Mouse (Mus musculus): ENCODE data around the gene Ldhal6b. TPM values are rescaled to one million over a fixed set of nuclear protein-coding genes. Genes with fewer than 3 reads are reported as not detected.
"Not testable (repeated sequence)": the region's sequence is repeated elsewhere in the genome, so short reads cannot be mapped to it uniquely, and the experiment has no call there.

Ldhal6b gene
- polyA plus RNA-seq (2014; fragmentation: Nextera tagmentation; extraction: Ambion mirVana) = not detected in 2 replicates

DNA sequence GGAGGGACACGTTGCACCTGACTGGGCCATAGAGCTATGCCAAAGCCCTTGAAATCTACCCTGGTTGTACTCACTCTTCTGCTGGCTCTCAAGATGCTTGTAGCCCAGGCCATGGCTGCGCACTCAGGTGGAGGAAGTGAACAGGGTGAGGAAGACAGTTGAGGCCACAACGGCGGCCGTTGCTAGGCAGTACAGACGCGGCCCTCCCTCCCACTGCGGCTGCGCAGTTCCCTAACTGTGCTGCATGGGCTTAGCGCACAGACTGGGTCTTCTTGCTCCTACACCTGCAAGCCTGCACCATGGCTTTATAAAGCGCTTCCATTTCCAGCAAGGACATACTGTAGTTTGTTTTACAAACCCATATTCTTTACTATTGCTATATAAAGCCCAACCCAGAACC is at the start of gene Ldhal6b:
Gene Ldhal6b, minus strand, starts transcription at position 223 of the 400 bp plus-strand sequence.
- no peak within 1 kb of the TSS for H3K9ac ChIP-seq (ENCODE audit: low read depth, low read length)
- H3K4me1 ChIP-seq (replicated peaks; ENCODE audit: control insufficient read depth, insufficient read depth, low read length) = no peaks in the 10 kb centered on the region
- ATAC-seq (ENCODE audit: low FRiP score) (no peak), DNase-seq (ENCODE audit: low spot score) (no peak)
- H3K27me3 ChIP-seq (ENCODE audit: control insufficient read depth, insufficient read depth, low read length) = no peaks in the 10 kb centered on the region
- WGBS = 95% methylated on average over 11 of the region's 11 CpGs
- H3K4me2 ChIP-seq (replicated peaks; ENCODE audit: low read depth, low read length) = no peak within 1 kb of the TSS
- no peaks in the 10 kb centered on the region for H3K36me3 ChIP-seq (ENCODE audit: control insufficient read depth, insufficient read depth, low read length)
- no peak within 1 kb of the TSS for H3K27ac ChIP-seq (ENCODE audit: low read depth, low read length)
- no peak within 1 kb of the TSS for H3K4me3 ChIP-seq (ENCODE audit: low read depth, low read length)
- H3K9me3 ChIP-seq (ENCODE audit: control insufficient read depth, low read length) = no peaks in the 10 kb centered on the region

DNA sequence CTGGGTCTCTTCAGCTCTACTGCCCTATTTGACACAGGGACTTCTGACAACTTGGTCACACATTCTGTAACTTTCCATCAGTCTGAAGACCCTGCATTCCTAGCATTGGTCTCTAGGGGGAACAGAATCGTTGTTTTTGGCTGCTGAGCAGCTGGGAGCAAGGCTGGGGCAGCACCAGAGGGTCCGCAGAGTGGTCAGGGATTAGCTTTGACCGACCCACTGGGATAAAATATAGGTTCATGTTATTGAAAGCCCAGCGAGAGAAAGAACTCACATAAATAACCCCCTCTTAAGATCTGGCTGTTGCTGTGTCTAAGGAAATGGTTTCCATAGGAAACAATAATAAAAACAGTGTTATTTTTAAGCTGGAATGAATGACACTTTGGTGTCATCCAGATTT is 48.6 kb upstream of the Ldhal6b start:
- Histone ChIP-seq H3K27ac (ENCODE audit: low read depth, low read length) (no peak overlapping the region), H3K36me3 (ENCODE audit: control insufficient read depth, insufficient read depth, low read length) (no peaks in the 10 kb centered on the region), H3K4me2 (replicated peaks; ENCODE audit: low read depth, low read length) (no peak overlapping the region), H3K4me1 (replicated peaks; ENCODE audit: control insufficient read depth, insufficient read depth, low read length) (no peaks in the 10 kb centered on the region), H3K27me3 (ENCODE audit: control insufficient read depth, insufficient read depth, low read length) (no peaks in the 10 kb centered on the region), H3K4me3 (ENCODE audit: low read depth, low read length) (no peak overlapping the region), H3K9ac (ENCODE audit: low read depth, low read length) (no peak overlapping the region), H3K9me3 (ENCODE audit: control insufficient read depth, low read length) (no peaks in the 10 kb centered on the region)
- no peak for DNase-seq (ENCODE audit: low spot score)
- no peak for ATAC-seq (ENCODE audit: low FRiP score)
- WGBS = 57% methylated on average over 4 of the region's 4 CpGs

DNA sequence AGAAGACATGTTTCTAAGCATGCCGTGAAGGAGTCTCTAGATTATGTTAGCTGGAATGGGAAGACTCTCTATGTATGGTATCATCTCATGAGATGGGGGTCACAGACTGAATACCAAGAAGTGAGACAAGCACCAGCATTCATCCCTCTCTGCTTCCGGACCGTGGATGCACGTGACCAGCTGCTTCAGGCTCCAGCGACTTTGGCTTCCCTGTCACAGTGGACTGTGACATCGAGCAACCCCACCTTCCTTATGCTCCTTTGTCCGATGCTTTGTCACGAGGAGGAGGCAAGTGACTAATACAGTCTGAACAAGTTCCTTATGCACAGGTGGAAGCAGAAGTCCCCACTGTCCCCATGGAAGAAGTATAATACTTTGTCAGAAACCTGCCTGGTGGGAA is 48.2 kb upstream of the Ldhal6b start:
- no peak for ATAC-seq (ENCODE audit: low FRiP score)
- no peaks in the 10 kb centered on the region for H3K9me3 ChIP-seq (ENCODE audit: control insufficient read depth, low read length)
- no peak for DNase-seq (ENCODE audit: low spot score)
- no peak overlapping the region for H3K9ac ChIP-seq (ENCODE audit: low read depth, low read length)
- no peaks in the 10 kb centered on the region for H3K27me3 ChIP-seq (ENCODE audit: control insufficient read depth, insufficient read depth, low read length)
- no peaks in the 10 kb centered on the region for H3K4me1 ChIP-seq (replicated peaks; ENCODE audit: control insufficient read depth, insufficient read depth, low read length)
- H3K4me2 ChIP-seq (replicated peaks; ENCODE audit: low read depth, low read length) = no peak overlapping the region
- WGBS = 84% methylated on average over 8 of the region's 8 CpGs
- no peak overlapping the region for H3K4me3 ChIP-seq (ENCODE audit: low read depth, low read length)
- H3K36me3 ChIP-seq (ENCODE audit: control insufficient read depth, insufficient read depth, low read length) = no peaks in the 10 kb centered on the region
- no peak overlapping the region for H3K27ac ChIP-seq (ENCODE audit: low read depth, low read length)

DNA sequence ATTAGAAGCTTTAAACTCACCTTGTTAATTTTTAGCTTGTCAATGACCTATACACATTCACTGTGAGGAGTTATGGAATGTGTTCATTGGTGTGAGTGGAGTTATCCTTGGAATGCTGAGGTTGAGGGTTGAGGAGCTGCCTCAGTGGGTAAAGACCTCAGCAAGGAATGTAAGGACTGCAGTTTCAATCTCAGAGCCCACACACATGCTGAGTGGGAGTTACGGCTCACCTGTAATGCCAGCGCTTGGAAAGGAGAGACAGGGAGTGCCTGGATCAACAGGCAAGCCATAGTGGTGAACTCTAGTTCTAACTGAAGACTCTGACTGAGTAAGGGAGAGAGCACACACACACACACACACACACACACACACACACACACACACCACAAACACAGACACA is 45.3 kb upstream of the Ldhal6b start:
- 93% methylated on average over 2 of the region's 2 CpGs for WGBS
- H3K4me2 ChIP-seq (replicated peaks; ENCODE audit: low read depth, low read length) = no peak overlapping the region
- H3K36me3 ChIP-seq (ENCODE audit: control insufficient read depth, insufficient read depth, low read length) = no peaks in the 10 kb centered on the region
- ATAC-seq (ENCODE audit: low FRiP score) (no peak), DNase-seq (ENCODE audit: low spot score) (no peak)
- no peak overlapping the region for H3K4me3 ChIP-seq (ENCODE audit: low read depth, low read length)
- H3K27me3 ChIP-seq (ENCODE audit: control insufficient read depth, insufficient read depth, low read length) = no peaks in the 10 kb centered on the region
- no peak overlapping the region for H3K9ac ChIP-seq (ENCODE audit: low read depth, low read length)
- H3K9me3 ChIP-seq (ENCODE audit: control insufficient read depth, low read length) = no peaks in the 10 kb centered on the region
- no peak overlapping the region for H3K27ac ChIP-seq (ENCODE audit: low read depth, low read length)
- H3K4me1 ChIP-seq (replicated peaks; ENCODE audit: control insufficient read depth, insufficient read depth, low read length) = no peaks in the 10 kb centered on the region

DNA sequence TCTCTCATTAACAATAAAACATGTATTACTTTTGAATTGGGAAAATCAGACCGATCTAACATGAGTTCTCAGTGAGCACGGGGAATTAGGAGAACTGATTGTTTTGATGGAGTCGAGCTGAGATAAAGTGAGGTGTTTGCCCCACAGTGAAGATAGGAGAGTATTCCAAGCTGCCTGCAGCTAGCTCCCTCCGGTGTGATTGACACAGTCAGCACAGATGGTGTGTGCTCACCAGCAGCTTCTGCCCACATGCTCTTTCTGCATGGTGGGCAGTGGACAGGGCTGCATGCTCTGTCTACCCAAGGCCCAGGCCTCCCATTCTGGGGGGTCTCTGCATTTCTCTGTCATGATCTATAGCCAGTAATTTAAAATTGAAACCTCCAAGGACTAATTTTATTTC is 35.1 kb upstream of the Ldhal6b start:
- no peak overlapping the region for H3K9ac ChIP-seq (ENCODE audit: low read depth, low read length)
- H3K27ac ChIP-seq (ENCODE audit: low read depth, low read length) = no peak overlapping the region
- H3K4me2 ChIP-seq (replicated peaks; ENCODE audit: low read depth, low read length) = no peak overlapping the region
- H3K36me3 ChIP-seq (ENCODE audit: control insufficient read depth, insufficient read depth, low read length) = no peaks in the 10 kb centered on the region
- DNase-seq (ENCODE audit: low spot score) (no peak), ATAC-seq (ENCODE audit: low FRiP score) (no peak)
- H3K4me1 ChIP-seq (replicated peaks; ENCODE audit: control insufficient read depth, insufficient read depth, low read length) = no peaks in the 10 kb centered on the region
- H3K4me3 ChIP-seq (ENCODE audit: low read depth, low read length) = no peak overlapping the region
- H3K27me3 ChIP-seq (ENCODE audit: control insufficient read depth, insufficient read depth, low read length) = no peaks in the 10 kb centered on the region
- 71% methylated on average over 4 of the region's 4 CpGs for WGBS
- H3K9me3 ChIP-seq (ENCODE audit: control insufficient read depth, low read length) = no peaks in the 10 kb centered on the region

DNA sequence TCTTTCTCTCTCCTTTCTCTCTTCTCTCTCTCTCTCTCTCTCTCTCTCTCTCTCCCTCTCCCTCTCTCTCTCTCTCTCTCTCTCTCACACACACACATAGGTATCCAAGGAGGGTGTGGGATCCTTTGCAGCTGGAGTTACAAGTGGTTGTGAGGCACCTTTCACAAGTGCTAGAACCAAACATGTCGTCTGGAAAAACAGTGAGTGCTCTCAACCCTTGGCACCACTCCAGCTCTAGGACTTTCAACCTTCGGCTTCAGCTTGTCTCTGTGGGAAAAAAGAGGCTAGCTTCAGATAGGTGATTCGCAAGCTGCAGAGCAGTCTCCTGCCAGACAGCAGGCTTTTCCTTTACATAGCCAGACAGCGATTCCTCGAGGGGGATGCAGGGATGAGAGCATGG is 25.2 kb upstream of the Ldhal6b start:
- WGBS = 76% methylated on average over 5 of the region's 5 CpGs
- Histone ChIP-seq H3K36me3 (ENCODE audit: control insufficient read depth, insufficient read depth, low read length) (no peaks in the 10 kb centered on the region), H3K9ac (ENCODE audit: low read depth, low read length) (no peak overlapping the region), H3K4me2 (replicated peaks; ENCODE audit: low read depth, low read length) (no peak overlapping the region), H3K4me3 (ENCODE audit: low read depth, low read length) (no peak overlapping the region), H3K27me3 (ENCODE audit: control insufficient read depth, insufficient read depth, low read length) (no peaks in the 10 kb centered on the region), H3K4me1 (replicated peaks; ENCODE audit: control insufficient read depth, insufficient read depth, low read length) (0 out of 2 replicates have a peak, but pooled peaks cover 2% of the 10 kb centered on the region), H3K9me3 (ENCODE audit: control insufficient read depth, low read length) (no peaks in the 10 kb centered on the region), H3K27ac (ENCODE audit: low read depth, low read length) (no peak overlapping the region)
- ATAC-seq (ENCODE audit: low FRiP score) (no peak), DNase-seq (ENCODE audit: low spot score) (no peak)

DNA sequence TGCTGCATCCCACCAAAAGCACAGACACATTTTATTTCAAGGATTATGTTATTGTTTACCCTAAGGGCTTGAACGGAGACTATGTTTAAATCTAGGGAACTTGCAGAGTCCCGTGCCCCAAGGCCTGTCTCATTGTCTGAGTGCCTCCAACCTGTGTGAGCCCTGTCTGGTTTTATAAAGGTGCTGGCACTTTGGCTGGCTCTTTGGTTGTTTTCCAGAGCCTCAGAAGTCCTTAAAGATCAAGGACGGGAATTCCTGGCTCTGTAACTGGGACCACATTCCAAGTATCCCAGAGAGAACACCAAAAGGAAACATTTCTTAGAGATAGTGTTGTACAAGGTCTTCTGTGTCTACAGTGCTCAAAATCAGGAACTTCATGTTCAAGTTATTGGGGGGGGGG is 24.7 kb upstream of the Ldhal6b start:
- no peak for ATAC-seq (ENCODE audit: low FRiP score)
- no peak overlapping the region for H3K9ac ChIP-seq (ENCODE audit: low read depth, low read length)
- WGBS = 81% methylated on average over 3 of the region's 3 CpGs
- no peak overlapping the region for H3K27ac ChIP-seq (ENCODE audit: low read depth, low read length)
- no peaks in the 10 kb centered on the region for H3K27me3 ChIP-seq (ENCODE audit: control insufficient read depth, insufficient read depth, low read length)
- no peaks in the 10 kb centered on the region for H3K36me3 ChIP-seq (ENCODE audit: control insufficient read depth, insufficient read depth, low read length)
- 0 out of 2 replicates have a peak, but pooled peaks cover 2% of the 10 kb centered on the region for H3K4me1 ChIP-seq (replicated peaks; ENCODE audit: control insufficient read depth, insufficient read depth, low read length)
- no peak overlapping the region for H3K4me2 ChIP-seq (replicated peaks; ENCODE audit: low read depth, low read length)
- H3K4me3 ChIP-seq (ENCODE audit: low read depth, low read length) = no peak overlapping the region
- no peaks in the 10 kb centered on the region for H3K9me3 ChIP-seq (ENCODE audit: control insufficient read depth, low read length)
- DNase-seq (ENCODE audit: low spot score) = no peak

DNA sequence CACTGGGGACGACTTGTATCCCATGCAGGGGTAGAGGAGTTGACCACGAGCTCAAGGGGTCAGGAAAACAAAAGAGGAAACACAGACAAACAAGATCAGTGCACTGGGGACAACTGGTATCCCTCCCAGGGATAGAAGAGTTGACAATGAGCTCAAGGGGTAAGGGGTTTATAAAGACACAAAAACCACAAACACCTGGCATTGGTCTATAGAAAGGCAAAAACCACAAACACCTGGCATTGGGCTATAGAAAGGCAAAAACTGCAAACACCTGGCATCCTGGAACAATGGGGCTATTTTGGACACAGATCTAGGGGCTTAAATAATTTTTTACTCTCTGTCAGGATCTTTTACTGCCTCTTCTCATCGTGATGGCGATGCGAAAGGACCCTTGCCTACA is 23.8 kb upstream of the Ldhal6b start:
- H3K36me3 ChIP-seq (ENCODE audit: control insufficient read depth, insufficient read depth, low read length); H3K27me3 ChIP-seq (ENCODE audit: control insufficient read depth, insufficient read depth, low read length); H3K9ac ChIP-seq (ENCODE audit: low read depth, low read length); ATAC-seq (ENCODE audit: low FRiP score); DNase-seq (ENCODE audit: low spot score); H3K4me2 ChIP-seq (replicated peaks; ENCODE audit: low read depth, low read length); H3K27ac ChIP-seq (ENCODE audit: low read depth, low read length); H3K9me3 ChIP-seq (ENCODE audit: control insufficient read depth, low read length); H3K4me1 ChIP-seq (replicated peaks; ENCODE audit: control insufficient read depth, insufficient read depth, low read length); H3K4me3 ChIP-seq (ENCODE audit: low read depth, low read length): not testable (repeated sequence)
- WGBS = 75% methylated on average over 5 of the region's 5 CpGs

DNA sequence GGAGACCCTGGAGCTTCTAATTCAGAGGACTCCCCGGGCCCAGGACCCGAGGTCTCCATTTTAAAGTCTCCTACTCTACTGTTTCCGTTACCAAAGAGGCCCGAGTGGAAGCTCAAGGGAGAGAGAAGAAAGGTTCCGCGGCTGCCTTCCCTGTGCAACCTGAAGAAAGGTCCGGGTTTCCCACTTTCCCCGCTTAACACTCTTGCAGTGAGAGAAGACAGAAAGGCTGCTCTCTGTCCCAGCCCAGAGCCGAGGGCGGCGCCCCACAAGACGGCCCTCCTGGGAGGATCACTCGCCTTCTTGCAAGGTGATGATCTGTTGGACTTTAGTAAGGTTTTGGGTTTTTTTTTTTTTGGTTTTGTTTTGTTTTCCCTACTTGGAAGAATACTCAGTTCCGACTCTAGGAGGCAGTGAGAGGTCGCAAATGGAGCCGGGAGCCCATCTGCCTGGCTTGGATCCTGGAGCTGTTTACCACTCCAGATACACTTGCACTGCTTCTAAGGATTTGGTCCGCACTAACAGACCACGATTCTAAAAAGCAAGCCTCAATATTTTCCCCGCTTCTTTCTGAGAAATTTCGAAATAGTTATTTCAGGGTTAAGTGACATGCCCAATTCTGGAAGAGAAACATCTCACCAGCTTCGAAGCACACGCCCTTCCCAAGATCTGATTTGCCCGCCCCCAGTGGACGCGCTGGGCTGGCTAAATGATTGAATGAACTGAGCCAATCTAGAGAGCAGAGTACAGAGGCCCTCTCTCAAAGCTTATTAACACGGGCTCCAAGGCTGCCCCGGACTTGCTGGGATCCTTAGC is 21.8 kb upstream of the Ldhal6b start, which contains the start of gene Tmem242:
Gene Tmem242, minus strand, starts transcription at position 101 of the 813 bp plus-strand sequence.
- ATAC-seq (ENCODE audit: low FRiP score) = peak; percentile 95
- WGBS = under 1% methylated on average over 27 of the region's 27 CpGs
- no peaks in the 10 kb centered on the region for H3K36me3 ChIP-seq (ENCODE audit: control insufficient read depth, insufficient read depth, low read length)
- 0 out of 2 replicates have a peak, but pooled peaks cover 2% of the 10 kb centered on the region for H3K4me1 ChIP-seq (replicated peaks; ENCODE audit: control insufficient read depth, insufficient read depth, low read length)
- H3K27ac ChIP-seq (ENCODE audit: low read depth, low read length) = peak within 1 kb of the TSS; percentile 10; the same call in 1 of the 2 replicates
- H3K9me3 ChIP-seq (ENCODE audit: control insufficient read depth, low read length) = no peaks in the 10 kb centered on the region
- peak within 1 kb of the TSS; percentile 58 for H3K4me3 ChIP-seq (ENCODE audit: low read depth, low read length)
- peak within 1 kb of the TSS; percentile 46 for H3K4me2 ChIP-seq (replicated peaks; ENCODE audit: low read depth, low read length)
- no peaks in the 10 kb centered on the region for H3K27me3 ChIP-seq (ENCODE audit: control insufficient read depth, insufficient read depth, low read length)
- peak; percentile 95 for DNase-seq (ENCODE audit: low spot score)
- peak within 1 kb of the TSS; percentile 81 for H3K9ac ChIP-seq (ENCODE audit: low read depth, low read length)
